Comparison of ENCODE assay signal across 19 mouse cellular contexts in the genomic region with DNA sequence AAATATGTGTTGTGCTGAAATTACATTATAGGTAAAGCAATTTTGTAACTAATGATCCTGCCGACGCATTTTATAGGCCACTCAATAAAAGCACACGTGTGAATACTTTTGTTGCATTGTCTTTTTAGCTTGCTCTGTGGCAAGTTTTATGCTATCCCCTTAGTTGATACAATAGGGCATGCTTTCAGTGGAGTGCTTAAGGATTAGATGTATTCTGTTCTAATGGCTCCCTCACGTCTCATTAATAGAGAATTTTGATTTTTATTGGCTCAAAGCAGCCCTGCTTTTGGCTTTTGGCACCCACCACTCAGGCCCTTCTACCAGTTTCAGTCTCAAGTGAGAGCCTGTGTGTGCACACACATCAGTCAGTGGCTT. TPM values are rescaled to one million over a fixed set of nuclear protein-coding genes. Genes with fewer than 3 reads are reported as not detected.
"Had no signal": no experiment of that assay in that cellular context is flagged by ENCODE, and none has a peak within 500 bp of the region (broad histone marks: within the 10 kb centered on the region; RNA-seq: fewer than 3 reads in every experiment).

No protein-coding gene starts in this region.

- DNase-seq: kidney, adult 9 months; kidney, postnatal 36 days; left cerebral cortex, postnatal 4 days; lung, postnatal 10 days; retina, postnatal 1 day; thymus, adult 2 months; thymus, postnatal 25 days had no signal

- H3K4me3 ChIP-seq: liver, embryonic 12.5 days; megakaryocyte, embryonic 14.5 days; midbrain, embryonic 12.5 days; stomach, embryonic 15.5 days had no signal

- ATAC-seq: intestine, postnatal 0 days; liver, embryonic 12.5 days; midbrain, embryonic 16.5 days had no signal

- H3K9ac ChIP-seq: liver, embryonic 12.5 days; lung, embryonic 14.5 days; midbrain, embryonic 12.5 days; stomach, embryonic 15.5 days had no signal

- H3K4me2 ChIP-seq: liver, embryonic 12.5 days; lung, embryonic 14.5 days; midbrain, embryonic 12.5 days; stomach, embryonic 15.5 days had no signal

- H3K27me3 ChIP-seq: liver, embryonic 12.5 days; midbrain, embryonic 12.5 days; stomach, embryonic 15.5 days had no signal

- H3K27ac ChIP-seq: kidney, postnatal 0 days; liver, embryonic 12.5 days; macrophage; midbrain, embryonic 12.5 days; stomach, embryonic 15.5 days had no signal

- H3K4me1 ChIP-seq: liver, embryonic 12.5 days; midbrain, embryonic 12.5 days had no signal

- H3K36me3 ChIP-seq: liver, embryonic 12.5 days; midbrain, embryonic 12.5 days; stomach, embryonic 15.5 days had no signal

- H3K9me3 ChIP-seq: liver, embryonic 12.5 days; megakaryocyte, embryonic 14.5 days; midbrain, embryonic 12.5 days; stomach, embryonic 15.5 days had no signal

RNA-seq across cellular contexts. Expression of a gene that starts 14.1 kb away (rescaled TPM):
- total RNA-seq: layer of hippocampus, adult 18-20 months had no signal
- polyA plus RNA-seq: intestine, postnatal 0 days; liver, embryonic 16.5 days; lung, embryonic 14.5 days; macrophage; spleen, adult 2 months; thymus, adult 2 months had no signal

RNA-seq across cellular contexts. Expression of a gene that starts 37.6 kb away (rescaled TPM):
- polyA plus RNA-seq: liver, embryonic 12.5 days; macrophage had no signal

RNA-seq across cellular contexts. Expression of a gene that starts 41.1 kb away (rescaled TPM):
- total RNA-seq: layer of hippocampus, adult 18-20 months; left cerebral cortex, postnatal 4 days had no signal
- polyA plus RNA-seq: liver, embryonic 12.5 days; macrophage; midbrain, embryonic 12.5 days had no signal
